8 mouse cellular contexts compared by ENCODE assay signal in genomic region chr17:53478858-53479603, GRCm38 (mm10). TPM values are rescaled to one million over a fixed set of nuclear protein-coding genes. Genes with fewer than 3 reads are reported as not detected.
DNase-seq lines count a peak whose midpoint lies in the region; ATAC-seq and TF ChIP-seq lines count a peak whose summit lies in the region.

Gene Rab5a (plus strand): TSS chr17:53479234.

- peak within 1 kb of the TSS; percentile 88 to 94 for H3K4me3 ChIP-seq in ES-E14 (ENCODE audit: insufficient read depth in 1 of 2, low read depth in 1 of 2, low read length in 2 of 2, poor library complexity in 1 of 2, severe bottlenecking in 1 of 2)
- peak within 1 kb of the TSS; percentile 89 for H3K4me3 ChIP-seq in forebrain, embryonic 15.5 days
- H3K4me3 ChIP-seq in lung, adult 2 months (replicated peaks; ENCODE audit: extremely low read depth, low read depth, low read length): peak within 1 kb of the TSS; percentile 93

- TF ChIP-seq POLR2A in lung, adult 2 months (IDR thresholded peaks at IDR 0.05; ENCODE audit: borderline replicate concordance, extremely low read depth, low read depth, low read length): peak; percentile 86

- DNase-seq in ES-E14 (ENCODE audit: low read depth, low spot score): peak; percentile 99
- DNase-seq in cerebellum, adult 11-12 months: peak; percentile 98
- DNase-seq in heart, postnatal 25 days (ENCODE audit: low spot score): peak; percentile 99
- peak; percentile 99 to 100 for DNase-seq in layer of hippocampus, adult 18-20 months (ENCODE audit: low spot score in 2 of 2)
- peak; percentile 99 for DNase-seq in lung, adult 2 months
- DNase-seq in thymus, adult 18-20 months: peak; percentile 98 to 99

- peak within 1 kb of the TSS; percentile 98 for H3K9ac ChIP-seq in ES-E14 (ENCODE audit: insufficient read depth, low read depth, low read length, poor library complexity, severe bottlenecking)
- peak within 1 kb of the TSS; percentile 94 for H3K9ac ChIP-seq in forebrain, embryonic 15.5 days (replicated peaks)

- in situ Hi-C loops in ES-E14 (cut with MboI; ENCODE audit: low sequenced_read_pairs in 2 of 2, unreplicated experiment in 2 of 2): no loop called here

- H3K4me2 ChIP-seq in forebrain, embryonic 15.5 days (replicated peaks): peak within 1 kb of the TSS; percentile 87

- H3K36me3 ChIP-seq in ES-E14 (ENCODE audit: control insufficient read depth, insufficient read depth, low read length, poor library complexity, severe bottlenecking): no peaks in the 10 kb centered on the region
- no peaks in the 10 kb centered on the region for H3K36me3 ChIP-seq in forebrain, embryonic 15.5 days

- H3K27me3 ChIP-seq in forebrain, embryonic 15.5 days: no peaks in the 10 kb centered on the region

- intact Hi-C loops in heart, postnatal 25 days (cut with DNase I): loop anchor here (2.0 to 5.0 kb wide), 2 partner anchors 90 to 208 kb away; partner anchors contain the start of gene Sgo1

- H3K4me1 ChIP-seq in ES-E14 (ENCODE audit: control insufficient read depth in 2 of 2, insufficient read depth in 2 of 2, low read length in 2 of 2, poor library complexity in 1 of 2): peaks cover 8 to 11% of the 10 kb centered on the region in 2 experiments; a peak in 3 of 4 replicates
- H3K4me1 ChIP-seq in forebrain, embryonic 15.5 days: peaks cover 28% of the 10 kb centered on the region
- peaks cover 5% of the 10 kb centered on the region; the same call in 1 of the 2 replicates for H3K4me1 ChIP-seq in lung, adult 2 months (ENCODE audit: control insufficient read depth, insufficient read depth, low read length)

- ATAC-seq in forebrain, embryonic 15.5 days (replicated peaks): peak; percentile 98
- ATAC-seq in neutrophil, adult 5-6 weeks (ENCODE audit: extremely low read depth, insufficient number of reproducible peaks, low FRiP score, poor library complexity, severe bottlenecking): peak; percentile 93

- H3K9me3 ChIP-seq in ES-E14 (ENCODE audit: control insufficient read depth, insufficient read depth, low read depth, low read length): no peaks in the 10 kb centered on the region
- H3K9me3 ChIP-seq in forebrain, embryonic 15.5 days: no peaks in the 10 kb centered on the region

- H3K27ac ChIP-seq in ES-E14 (ENCODE audit: insufficient read depth, low read depth, low read length, poor library complexity, severe bottlenecking): peak within 1 kb of the TSS; percentile 97
- H3K27ac ChIP-seq in forebrain, embryonic 15.5 days (replicated peaks): peak within 1 kb of the TSS; percentile 99

- TF ChIP-seq CTCF in lung, adult 2 months (IDR thresholded peaks at IDR 0.05; ENCODE audit: insufficient read depth, low read length): no peak

- WGBS in forebrain, embryonic 15.5 days: under 1% methylated on average over 82 of the region's 82 CpGs
- WGBS in lung, adult 2 months: under 1% methylated on average over 80 of the region's 82 CpGs

TF ChIP-seq in ES-E14, 5 proteins besides CTCF, POLR2A, EP300 and RAD21:
- TF ChIP-seq MAFK (IDR thresholded peaks at IDR 0.05; ENCODE audit: insufficient read depth, low read depth, low read length) (no peak), ZC3H11A (IDR thresholded peaks at IDR 0.05; ENCODE audit: borderline replicate concordance, low read depth, low read length) (no peak), CHD2 (IDR thresholded peaks at IDR 0.05; ENCODE audit: low read depth, low read length) (no peak), ZNF384 (IDR thresholded peaks at IDR 0.05; ENCODE audit: low read depth, low read length) (no peak), HCFC1 (IDR thresholded peaks at IDR 0.05; ENCODE audit: borderline replicate concordance, insufficient read depth, low read length) (0 out of 2 replicates have a peak, but pooled peaks have one; percentile 37)

RNA-seq across cellular contexts. Expression of gene Rab5a, which starts in this region (rescaled TPM):
- total RNA-seq in ES-E14 (2012; rRNA removed): 32.7 and 50.5 TPM in 2 replicates
- polyA plus RNA-seq in forebrain, embryonic 15.5 days (2015; fragmentation: Nextera tagmentation; extraction: Ambion mirVana): 103 and 114 TPM in 2 replicates
- total RNA-seq in heart, postnatal 25 days (2021): 10 to 100 TPM; 50.7 to 55.2 TPM
- 100 to 1,000 TPM; 117 TPM for total RNA-seq in layer of hippocampus, adult 18-20 months (2021)
- polyA plus RNA-seq in lung, adult 2 months (2012; rRNA removed): 8.9 and 13.5 TPM in 2 replicates
- total RNA-seq in neutrophil, adult 5-6 weeks (2017): 88.0 and 88.5 TPM in 2 replicates

Comparison
In these comparisons a context has a peak if more than half of its experiments do, and no peak if none do; other contexts are left out.
1. Peak in every context shown above with its lines: DNase-seq, ATAC-seq, H3K4me3 ChIP-seq and H3K27ac ChIP-seq.